Mouse (Mus musculus) embryonic facial prominence, embryonic 11.5 days (tissue): ENCODE results near the gene Hist1h2be. TPM values are rescaled to one million over a fixed set of nuclear protein-coding genes. Genes with fewer than 3 reads are reported as not detected.
"Not testable (repeated sequence)": the region's sequence is repeated elsewhere in the genome, so short reads cannot be mapped to it uniquely, and the experiment has no call there.

Source experiments
- ATAC-seq: fragments of 200-750 bp; cut with Nextera tagmentation; replicated peaks from 2 replicates; pipeline ENCODE4 v1.8.0; 2017; ENCODE audit warnings: low read depth; ENCODE audit not compliant: insufficient number of reproducible peaks, low FRiP score, low TSS enrichment
- DNase-seq: peaks from one replicate; pipeline ENCODE4 v3.0.0-alpha.2; 2015; ENCODE audit warnings: low spot score
- H3K27ac ChIP-seq: fragments of 300-500 bp; sonication (generic); replicated peaks from 2 replicates; pipeline ENCODE4 v1.5.1; 2014; ENCODE audit warnings: mild to moderate bottlenecking, low read depth, low read length, control low read depth
- H3K27me3 ChIP-seq: fragments of 300-500 bp; sonication (generic); 2 replicates; pipeline ENCODE4 v1.6.1; 2014; ENCODE audit warnings: mild to moderate bottlenecking, low read length, moderate library complexity, mixed read lengths; ENCODE audit not compliant: control insufficient read depth, insufficient read depth
- H3K36me3 ChIP-seq: fragments of 300-500 bp; sonication (generic); replicated peaks from 2 replicates; pipeline ENCODE4 v1.6.1; 2014; ENCODE audit warnings: low read depth, mild to moderate bottlenecking, low read length, moderate library complexity, mixed read lengths; ENCODE audit not compliant: control insufficient read depth, insufficient read depth
- H3K4me1 ChIP-seq: fragments of 300-500 bp; sonication (generic); 2 replicates; pipeline ENCODE4 v1.6.1; 2014; ENCODE audit warnings: low read length, mixed read lengths; ENCODE audit not compliant: control insufficient read depth, insufficient read depth
- H3K4me2 ChIP-seq: fragments of 300-500 bp; sonication (generic); 2 replicates; pipeline ENCODE4 v1.6.1; 2014; ENCODE audit warnings: low read depth, mild to moderate bottlenecking, control low read depth, low read length, moderate library complexity
- H3K4me3 ChIP-seq: fragments of 300-500 bp; sonication (generic); 2 replicates; pipeline ENCODE4 v1.5.1; 2014; ENCODE audit warnings: low read depth, low read length, control low read depth
- H3K9ac ChIP-seq: fragments of 300-500 bp; sonication (generic); replicated peaks from 2 replicates; pipeline ENCODE4 v1.6.1; 2014; ENCODE audit warnings: mild to moderate bottlenecking, control low read depth, low read length
- H3K9me3 ChIP-seq: fragments of 300-500 bp; sonication (generic); replicated peaks from 2 replicates; pipeline ENCODE4 v1.6.1; 2016; ENCODE audit warnings: mild to moderate bottlenecking, low read length, inconsistent platforms, mixed read lengths; ENCODE audit not compliant: control insufficient read depth
- WGBS: fragments of 180-500 bp; shearing (Covaris S2); extraction: QIAGEN DNeasy Blood & Tissue Kit; methylation state at CpG from one replicate; pipeline ENCODE4 v1.1.7; 2014; 5-methylcytosine and 5-hydroxymethylcytosine counted together
- polyA plus RNA-seq: library from polyadenylated mRNA; unstranded; fragments of >200 nt; fragmentation: Nextera tagmentation; extraction: Ambion mirVana; gene quantifications from 2 replicates; pipeline ENCODE4 v1.2.1, GENCODE M21; 2014

Gene Hist1h2be
- polyA plus RNA-seq, 1 experiment from 2014 or later, result 2.1 TPM

DNA sequence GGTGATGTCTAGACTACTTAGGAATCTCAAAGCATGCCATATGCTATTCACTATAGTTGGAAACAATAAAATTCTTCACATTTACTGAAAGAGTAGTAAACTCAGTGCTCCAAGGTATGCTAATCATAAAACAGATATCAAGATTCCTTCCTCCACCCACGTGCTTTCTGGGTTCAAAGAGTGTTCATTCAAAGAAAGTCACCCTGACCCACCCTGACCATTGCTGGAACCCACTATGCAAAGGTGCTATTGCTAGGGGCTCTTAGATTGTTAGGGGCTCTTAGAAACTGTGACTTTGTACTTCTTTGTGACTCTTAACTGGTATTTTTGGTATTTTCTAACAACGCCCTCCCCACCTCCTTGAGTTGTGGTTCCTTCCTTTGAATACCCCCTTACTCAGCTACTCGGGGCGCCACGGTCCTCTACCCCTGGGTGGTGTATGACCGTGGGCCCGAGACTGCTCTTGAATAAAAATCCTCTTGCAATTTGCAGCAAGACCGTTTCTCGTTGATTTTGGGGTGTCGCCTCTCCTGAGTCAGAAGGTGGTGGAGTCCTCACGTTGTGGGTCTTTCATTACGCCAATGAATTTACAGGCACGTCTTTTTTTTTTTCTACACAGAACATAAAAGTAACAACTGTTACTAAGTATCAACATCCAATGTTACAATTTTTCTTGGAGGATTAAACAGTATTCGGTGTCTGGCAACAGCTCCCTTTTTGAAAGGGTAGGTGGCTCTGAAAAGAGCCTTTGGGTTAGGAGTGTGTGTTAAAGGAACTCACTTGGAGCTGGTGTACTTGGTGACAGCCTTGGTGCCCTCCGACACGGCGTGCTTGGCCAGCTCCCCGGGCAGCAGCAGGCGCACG, 47.7 kb downstream of the Hist1h2be start:
- H3K36me3 ChIP-seq, DNase-seq, H3K9me3 ChIP-seq, H3K4me1 ChIP-seq, ATAC-seq, H3K27me3 ChIP-seq: not testable (repeated sequence)
- peak overlapping the region; percentile 68 for H3K9ac ChIP-seq
- 11% methylated on average over 17 of the region's 20 CpGs for whole genome bisulfite sequencing
- H3K4me3 ChIP-seq, result peak overlapping the region; percentile 46
- peak overlapping the region; percentile 71 for H3K4me2 ChIP-seq
- H3K27ac ChIP-seq, result peak overlapping the region; percentile 95

DNA sequence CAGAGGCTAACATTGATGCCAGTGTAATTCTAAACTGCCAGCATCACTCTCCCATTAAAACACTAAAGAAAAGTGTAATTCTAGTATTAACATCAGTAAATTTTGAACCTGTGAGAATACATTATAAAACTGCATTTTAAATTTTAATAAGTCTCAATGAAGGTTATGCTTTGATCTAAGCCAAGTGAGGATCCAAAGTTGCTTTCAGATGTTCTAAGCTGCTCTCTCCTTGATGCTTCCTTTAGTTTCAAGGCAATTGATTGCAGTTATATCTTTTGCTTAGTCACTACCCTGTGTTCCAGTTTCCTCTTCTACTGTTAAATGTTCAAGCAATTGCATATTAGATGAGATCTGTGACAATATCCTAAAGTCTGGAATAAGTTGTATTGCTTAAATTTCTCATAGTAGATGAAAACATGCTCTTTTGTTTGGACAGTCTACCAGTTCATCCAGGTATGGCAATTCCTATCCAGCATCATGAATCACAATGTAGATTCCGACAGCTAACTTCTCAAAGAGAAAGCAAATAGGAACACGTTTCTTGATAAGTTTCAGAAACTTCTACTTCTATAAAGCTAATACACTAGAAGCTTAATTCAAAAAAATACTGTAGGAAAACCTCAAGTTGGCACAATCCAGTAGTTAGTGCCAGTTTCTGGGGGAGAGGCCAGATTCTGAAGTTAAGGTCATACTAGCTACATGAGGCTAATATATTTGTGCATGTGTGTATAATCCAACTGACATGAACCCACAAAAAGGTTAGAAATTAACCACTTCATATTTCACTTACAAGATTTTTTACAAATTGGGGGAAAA, 48.5 kb downstream of the Hist1h2be start:
- Histone ChIP-seq H3K4me3 (peak overlapping the region; percentile 46), H3K9me3 (no peaks in the 10 kb centered on the region), H3K27ac (peak overlapping the region; percentile 95), H3K36me3 (no peaks in the 10 kb centered on the region), H3K4me2 (peak overlapping the region; percentile 71), H3K27me3 (no peaks in the 10 kb centered on the region), H3K4me1 (no peaks in the 10 kb centered on the region), H3K9ac (peak overlapping the region; percentile 77)
- ATAC-seq, result no peak
- 41% methylated on average over 2 of the region's 2 CpGs for WGBS
- DNase-seq, result peak; percentile 68

DNA sequence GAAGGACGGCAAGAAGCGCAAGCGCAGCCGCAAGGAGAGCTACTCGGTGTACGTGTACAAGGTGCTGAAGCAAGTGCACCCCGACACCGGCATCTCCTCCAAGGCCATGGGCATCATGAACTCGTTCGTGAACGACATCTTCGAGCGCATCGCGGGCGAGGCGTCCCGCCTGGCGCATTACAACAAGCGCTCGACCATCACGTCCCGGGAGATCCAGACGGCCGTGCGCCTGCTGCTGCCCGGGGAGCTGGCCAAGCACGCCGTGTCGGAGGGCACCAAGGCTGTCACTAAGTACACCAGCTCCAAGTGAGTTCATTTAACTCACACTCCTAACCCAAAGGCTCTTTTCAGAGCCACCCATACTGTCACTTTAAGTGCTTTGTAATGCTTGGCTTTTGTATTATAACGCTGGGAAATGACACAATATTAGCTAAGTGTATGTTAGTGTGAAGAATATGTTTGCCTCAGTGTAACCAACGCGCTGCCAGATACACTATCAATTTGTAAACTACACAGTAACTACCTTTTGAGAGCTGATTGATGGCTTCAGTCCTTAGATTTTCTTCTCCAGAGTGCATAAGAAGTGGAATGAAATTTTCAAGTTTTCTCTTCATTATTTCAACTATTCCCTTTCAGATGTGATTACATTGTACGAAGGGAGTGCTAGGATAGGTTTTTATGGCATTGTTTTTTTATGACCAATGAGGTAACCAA, 49.3 kb downstream of the Hist1h2be start:
- peak; percentile 63 for DNase-seq
- peak overlapping the region; percentile 77 for H3K9ac ChIP-seq

DNA sequence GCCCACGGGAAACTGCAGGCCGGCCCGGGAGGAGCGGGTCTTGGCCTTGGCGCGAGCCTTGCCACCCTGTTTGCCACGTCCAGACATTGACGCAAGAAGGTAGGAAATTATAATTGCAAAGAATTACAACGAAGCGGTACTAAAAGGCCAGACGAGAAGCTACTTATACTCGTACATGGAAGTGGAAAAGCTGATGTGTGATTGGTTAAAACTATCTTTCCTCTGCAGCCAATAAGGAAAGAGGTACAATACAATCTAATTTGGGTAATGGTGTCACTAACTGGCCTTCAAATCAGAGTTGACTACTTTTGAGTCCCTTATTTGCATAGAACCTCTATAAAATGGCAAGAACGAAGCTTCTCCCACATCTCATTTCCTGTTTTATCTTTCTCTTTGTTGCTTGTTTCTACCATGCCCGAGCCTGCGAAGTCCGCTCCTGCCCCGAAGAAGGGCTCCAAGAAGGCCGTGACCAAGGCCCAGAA, 49.9 kb downstream of the Hist1h2be start, which contains the start of the genes Hist1h2ae and Hist1h2bg:
TSS of gene Hist1h2ae (minus strand) at position 199 of the 482 bp plus-strand sequence.
TSS of gene Hist1h2bg (plus strand) at position 375 of the 482 bp plus-strand sequence.
- Histone ChIP-seq H3K36me3 (no peaks in the 10 kb centered on the region), H3K27ac (peak within 1 kb of the TSS; percentile 95), H3K9ac (peak within 1 kb of the TSS; percentile 77), H3K4me3 (peak within 1 kb of the TSS; percentile 46), H3K9me3 (no peaks in the 10 kb centered on the region), H3K4me1 (no peaks in the 10 kb centered on the region), H3K27me3 (no peaks in the 10 kb centered on the region), H3K4me2 (peak within 1 kb of the TSS; percentile 71)
- peak; percentile 92 for DNase-seq
- ATAC-seq, result peak; percentile 86
- WGBS, result under 1% methylated on average over 18 of the region's 18 CpGs

More for the DNA sequence above, 49.3 kb downstream of the Hist1h2be start:
- Histone ChIP-seq H3K27ac (peak overlapping the region; percentile 95), H3K4me2 (peak overlapping the region; percentile 71), H3K4me3 (peak overlapping the region; percentile 46)
- 1% methylated on average over 11 of the region's 34 CpGs for WGBS
- H3K4me1 ChIP-seq, H3K27me3 ChIP-seq, H3K36me3 ChIP-seq, ATAC-seq, H3K9me3 ChIP-seq: not testable (repeated sequence)

DNA sequence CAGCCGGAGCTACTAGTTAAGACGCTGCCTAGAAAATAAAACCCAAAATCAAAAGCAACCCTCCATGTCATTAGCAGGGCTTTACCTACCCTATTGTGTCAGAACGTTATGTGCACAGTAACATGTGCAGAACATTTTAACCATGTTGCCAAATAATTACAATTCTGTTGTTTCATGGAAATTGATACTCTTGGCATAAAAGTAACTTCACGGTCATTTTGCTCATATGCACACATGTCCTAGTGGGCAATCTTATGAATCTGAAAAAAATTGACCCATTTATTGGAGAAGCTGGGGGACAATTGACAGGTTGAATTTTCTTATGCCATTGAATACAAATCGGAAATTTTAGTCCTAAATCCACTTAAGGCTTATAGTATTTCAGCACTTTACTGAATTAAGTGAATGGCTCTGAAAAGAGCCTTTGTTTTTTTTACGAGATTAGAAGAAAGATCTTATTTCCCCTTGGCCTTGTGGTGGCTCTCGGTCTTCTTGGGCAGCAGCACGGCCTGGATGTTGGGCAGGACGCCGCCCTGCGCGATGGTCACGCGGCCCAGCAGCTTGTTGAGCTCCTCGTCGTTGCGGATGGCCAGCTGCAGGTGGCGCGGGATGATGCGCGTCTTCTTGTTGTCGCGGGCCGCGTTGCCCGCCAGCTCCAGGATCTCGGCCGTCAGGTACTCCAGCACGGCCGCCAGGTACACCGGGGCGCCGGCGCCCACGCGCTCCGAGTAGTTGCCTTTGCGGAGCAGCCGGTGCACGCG, 50.5 kb downstream of the Hist1h2be start:
- Histone ChIP-seq H3K9ac (peak overlapping the region; percentile 51), H3K4me2 (peak overlapping the region; percentile 39), H3K4me3 (peak overlapping the region; percentile 32), H3K27ac (peak overlapping the region; percentile 93)
- peak; percentile 69 for DNase-seq
- not testable (repeated sequence) for H3K9me3 ChIP-seq, H3K4me1 ChIP-seq, ATAC-seq, H3K27me3 ChIP-seq, H3K36me3 ChIP-seq
- 1% methylated on average over 19 of the region's 41 CpGs for WGBS

DNA sequence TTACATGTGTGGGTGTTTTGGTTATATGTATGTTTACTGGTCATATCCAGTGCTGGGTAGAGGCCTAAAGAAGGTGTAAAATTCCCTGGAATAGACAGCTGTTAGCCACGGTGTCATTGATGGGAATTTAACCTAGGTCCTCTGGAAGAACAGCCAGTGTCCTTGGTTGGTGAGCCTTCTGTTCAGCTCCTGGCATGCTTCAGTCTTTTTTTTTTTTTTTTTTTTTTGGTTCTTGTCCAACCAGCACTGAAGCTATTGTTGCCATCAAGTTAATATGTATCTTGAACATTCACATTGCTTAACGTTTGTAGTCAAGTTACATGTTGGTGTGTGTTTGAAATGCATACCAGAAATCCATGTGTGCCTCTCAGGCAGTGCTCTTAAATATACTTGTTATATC, 56.4 kb downstream of the Hist1h2be start:
- H3K27ac ChIP-seq, result no peak overlapping the region
- no peaks in the 10 kb centered on the region for H3K4me1 ChIP-seq
- DNase-seq, result no peak
- no peaks in the 10 kb centered on the region for H3K27me3 ChIP-seq
- WGBS, result 85% methylated on average over 2 of the region's 2 CpGs
- H3K9me3 ChIP-seq, result no peaks in the 10 kb centered on the region
- H3K9ac ChIP-seq, result no peak overlapping the region
- no peaks in the 10 kb centered on the region for H3K36me3 ChIP-seq
- no peak overlapping the region for H3K4me2 ChIP-seq
- ATAC-seq, result no peak
- no peak overlapping the region for H3K4me3 ChIP-seq
